Mouse (Mus musculus): ENCODE measurements around the gene Mpc1. TPM values are rescaled to one million over a fixed set of nuclear protein-coding genes. Genes with fewer than 3 reads are reported as not detected.
A peak's percentile ranks its signal among the peaks of the same experiment; 100 is the strongest.
"Not testable (repeated sequence)": the region's sequence is repeated elsewhere in the genome, so short reads cannot be mapped to it uniquely, and the experiment has no call there.

The Mpc1 gene
- polyA plus RNA-seq, 1 experiment = 24.5 TPM

DNA sequence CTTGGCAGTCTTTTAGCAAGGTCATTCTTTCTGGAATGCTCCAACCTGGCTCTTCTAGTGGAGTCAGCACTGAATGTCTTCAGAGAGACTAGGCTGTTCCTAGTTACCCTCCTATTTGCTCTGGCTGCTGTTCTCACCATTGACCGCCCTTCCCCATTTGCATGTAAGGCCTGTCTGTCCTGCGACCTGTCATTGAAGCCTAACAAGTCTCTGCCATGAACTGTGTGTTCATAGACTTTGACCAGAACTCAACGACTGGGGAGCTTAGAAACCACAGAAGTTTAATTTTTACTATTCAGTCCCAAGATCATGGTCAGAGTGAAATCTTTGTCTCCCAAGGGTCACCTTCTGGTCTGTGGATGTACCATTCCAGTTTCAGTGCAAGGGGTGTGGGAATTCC lies 31.3 kb downstream of the Mpc1 start:
- H3K4me3 ChIP-seq (ENCODE audit: extremely low read depth, insufficient read depth, insufficient read length) = no peak overlapping the region
- no peaks in the 10 kb centered on the region for H3K27me3 ChIP-seq (ENCODE audit: control insufficient read depth, insufficient read depth, low read length)
- 87% methylated on average over 3 of the region's 3 CpGs for WGBS
- peaks cover 2% of the 10 kb centered on the region; the same call in 1 of the 2 replicates for H3K36me3 ChIP-seq (ENCODE audit: control insufficient read depth, insufficient read depth, low read length)
- TF ChIP-seq CTCF (IDR thresholded peaks at IDR 0.05; ENCODE audit: extremely low read depth, insufficient read depth, insufficient read length, insufficient replicate concordance) (no peak), POLR2A (IDR thresholded peaks at IDR 0.05; ENCODE audit: low read depth, low read length) (no peak)
- no peak overlapping the region for H3K27ac ChIP-seq (ENCODE audit: insufficient read depth, low read length)
- H3K4me1 ChIP-seq (ENCODE audit: control insufficient read depth, insufficient read depth, insufficient read length) = peaks cover 14% of the 10 kb centered on the region; the same call in 1 of the 2 replicates
- DNase-seq (ENCODE audit: low read depth in 1 of 2, low spot score in 2 of 2) = no peak

DNA sequence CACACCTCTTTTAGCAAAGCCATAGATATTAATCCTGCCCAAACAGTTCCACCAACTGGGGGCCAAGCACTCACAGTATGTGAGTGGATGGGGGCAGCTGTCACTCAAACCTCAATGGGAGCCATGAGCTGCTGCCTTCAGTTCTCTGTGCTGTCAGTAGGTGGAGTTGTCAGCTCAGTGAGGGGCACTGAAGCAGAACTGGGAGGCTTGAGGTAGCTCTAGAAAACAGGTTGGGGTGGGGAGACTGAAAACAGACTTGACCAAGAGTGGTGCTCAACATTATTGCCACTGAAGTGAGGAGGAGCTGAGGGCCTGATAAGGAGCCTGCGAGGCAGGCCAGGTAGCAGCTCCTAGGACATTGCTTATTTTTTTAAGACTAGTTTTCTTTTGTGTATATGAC lies 33.5 kb downstream of the Mpc1 start:
- Histone ChIP-seq H3K4me1 (ENCODE audit: control insufficient read depth, insufficient read depth, insufficient read length) (peaks cover 14% of the 10 kb centered on the region; the same call in 1 of the 2 replicates), H3K4me3 (ENCODE audit: extremely low read depth, insufficient read depth, insufficient read length) (no peak overlapping the region), H3K36me3 (ENCODE audit: control insufficient read depth, insufficient read depth, low read length) (peaks cover 4% of the 10 kb centered on the region; the same call in 1 of the 2 replicates), H3K27me3 (ENCODE audit: control insufficient read depth, insufficient read depth, low read length) (no peaks in the 10 kb centered on the region), H3K27ac (ENCODE audit: insufficient read depth, low read length) (no peak overlapping the region)
- TF ChIP-seq CTCF (IDR thresholded peaks at IDR 0.05; ENCODE audit: extremely low read depth, insufficient read depth, insufficient read length, insufficient replicate concordance) (peak; percentile 15; the same call in 1 of the 2 replicates), POLR2A (IDR thresholded peaks at IDR 0.05; ENCODE audit: low read depth, low read length) (no peak)
- DNase-seq (ENCODE audit: low read depth in 1 of 2, low spot score in 2 of 2) = no peak
- WGBS = 86% methylated on average over 1 of the region's 1 CpGs

DNA sequence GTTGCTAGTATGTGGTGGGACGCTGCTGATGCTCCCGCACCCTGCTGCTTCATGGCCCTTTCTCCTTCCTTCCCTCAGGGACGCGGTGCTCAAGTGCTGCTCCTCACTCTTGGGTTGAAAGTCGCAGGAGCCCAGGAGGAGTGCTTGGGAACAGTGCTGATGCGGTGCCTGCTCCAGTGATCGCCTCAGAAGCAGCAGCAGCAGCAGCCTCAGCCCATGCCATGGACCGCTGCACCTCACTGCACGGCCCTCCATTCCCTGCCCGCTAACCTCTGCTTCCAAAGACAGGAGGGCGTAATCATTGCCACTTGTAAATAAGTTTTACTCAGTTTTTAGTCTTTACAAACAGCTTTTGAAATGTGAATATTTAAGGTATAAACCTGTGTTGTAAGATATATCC lies 44.2 kb downstream of the Mpc1 start:
- H3K27me3 ChIP-seq (ENCODE audit: control insufficient read depth, insufficient read depth, low read length); DNase-seq (ENCODE audit: low read depth in 1 of 2, low spot score in 2 of 2); H3K4me3 ChIP-seq (ENCODE audit: extremely low read depth, insufficient read depth, insufficient read length); H3K4me1 ChIP-seq (ENCODE audit: control insufficient read depth, insufficient read depth, insufficient read length); H3K27ac ChIP-seq (ENCODE audit: insufficient read depth, low read length): not testable (repeated sequence)
- 96% methylated on average over 11 of the region's 11 CpGs for WGBS
- peaks cover 28% of the 10 kb centered on the region for H3K36me3 ChIP-seq (ENCODE audit: control insufficient read depth, insufficient read depth, low read length)

DNA sequence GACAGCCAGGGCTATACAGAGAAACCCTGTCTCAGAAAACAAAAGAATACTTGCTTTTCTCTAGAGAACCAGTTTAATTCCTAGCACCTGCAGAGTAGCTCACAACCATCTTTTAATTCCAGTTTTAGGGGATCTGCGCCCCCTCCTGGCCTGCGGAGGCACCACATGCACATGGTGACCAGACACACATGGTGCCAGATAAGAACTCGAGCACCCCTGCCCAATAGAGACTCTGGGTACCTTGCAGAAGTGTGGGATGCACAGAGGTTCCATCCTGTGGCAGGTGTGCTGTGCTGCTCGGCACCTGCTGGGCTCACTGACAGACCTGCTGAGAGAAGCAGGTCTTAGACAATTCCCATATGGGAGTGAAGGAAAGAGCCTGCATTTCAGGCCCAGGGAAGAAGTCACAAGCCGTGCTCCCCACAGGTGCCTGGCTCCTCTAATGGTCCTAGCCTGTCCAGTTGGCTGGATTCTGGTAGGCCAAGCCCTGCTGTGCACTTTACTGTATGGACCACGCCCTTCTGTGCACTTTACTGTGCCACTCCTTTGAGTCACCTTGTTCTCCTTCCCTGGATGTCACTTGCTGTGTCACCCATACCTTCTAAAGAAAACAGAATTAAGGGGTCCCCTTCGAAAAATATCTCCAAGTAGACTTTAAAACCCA lies 45.9 kb downstream of the Mpc1 start:
- no peak overlapping the region for H3K4me3 ChIP-seq (ENCODE audit: extremely low read depth, insufficient read depth, insufficient read length)
- 87% methylated on average over 7 of the region's 7 CpGs for WGBS
- peaks cover 25% of the 10 kb centered on the region for H3K36me3 ChIP-seq (ENCODE audit: control insufficient read depth, insufficient read depth, low read length)
- DNase-seq (ENCODE audit: low read depth in 1 of 2, low spot score in 2 of 2) = no peak
- TF ChIP-seq CTCF (IDR thresholded peaks at IDR 0.05; ENCODE audit: extremely low read depth, insufficient read depth, insufficient read length, insufficient replicate concordance) (peak; percentile 10; the same call in 1 of the 2 replicates), POLR2A (IDR thresholded peaks at IDR 0.05; ENCODE audit: low read depth, low read length) (no peak)
- H3K4me1 ChIP-seq (ENCODE audit: control insufficient read depth, insufficient read depth, insufficient read length) = no peaks in the 10 kb centered on the region
- no peak overlapping the region for H3K27ac ChIP-seq (ENCODE audit: insufficient read depth, low read length)
- H3K27me3 ChIP-seq (ENCODE audit: control insufficient read depth, insufficient read depth, low read length) = no peaks in the 10 kb centered on the region

DNA sequence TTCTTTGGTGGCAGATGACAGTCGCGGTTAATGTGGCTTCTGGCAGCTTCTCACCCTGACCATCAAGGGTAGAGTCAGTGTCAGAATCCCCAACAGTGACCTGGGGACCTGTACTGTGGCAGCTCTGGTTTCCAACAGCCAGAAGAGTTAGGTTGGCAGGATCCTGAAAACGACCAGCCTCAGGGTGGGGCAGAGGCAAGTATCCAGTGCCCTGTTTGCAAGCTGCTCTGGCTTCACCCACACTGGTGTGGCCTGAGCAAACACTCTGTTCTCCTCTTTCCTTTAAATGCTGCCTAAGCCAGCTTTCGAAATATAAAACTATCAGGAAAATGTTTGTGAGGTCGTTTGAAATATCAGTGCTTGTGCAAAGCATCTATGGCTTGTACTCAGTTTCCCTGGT lies 47.9 kb downstream of the Mpc1 start:
- Histone ChIP-seq H3K27ac (ENCODE audit: insufficient read depth, low read length) (no peak overlapping the region), H3K4me1 (ENCODE audit: control insufficient read depth, insufficient read depth, insufficient read length) (no peaks in the 10 kb centered on the region), H3K27me3 (ENCODE audit: control insufficient read depth, insufficient read depth, low read length) (no peaks in the 10 kb centered on the region), H3K4me3 (ENCODE audit: extremely low read depth, insufficient read depth, insufficient read length) (no peak overlapping the region), H3K36me3 (ENCODE audit: control insufficient read depth, insufficient read depth, low read length) (peaks cover 17% of the 10 kb centered on the region)
- DNase-seq (ENCODE audit: low read depth in 1 of 2, low spot score in 2 of 2) = no peak
- 74% methylated on average over 5 of the region's 5 CpGs for WGBS
- TF ChIP-seq CTCF (IDR thresholded peaks at IDR 0.05; ENCODE audit: extremely low read depth, insufficient read depth, insufficient read length, insufficient replicate concordance) (no peak), POLR2A (IDR thresholded peaks at IDR 0.05; ENCODE audit: low read depth, low read length) (no peak)

DNA sequence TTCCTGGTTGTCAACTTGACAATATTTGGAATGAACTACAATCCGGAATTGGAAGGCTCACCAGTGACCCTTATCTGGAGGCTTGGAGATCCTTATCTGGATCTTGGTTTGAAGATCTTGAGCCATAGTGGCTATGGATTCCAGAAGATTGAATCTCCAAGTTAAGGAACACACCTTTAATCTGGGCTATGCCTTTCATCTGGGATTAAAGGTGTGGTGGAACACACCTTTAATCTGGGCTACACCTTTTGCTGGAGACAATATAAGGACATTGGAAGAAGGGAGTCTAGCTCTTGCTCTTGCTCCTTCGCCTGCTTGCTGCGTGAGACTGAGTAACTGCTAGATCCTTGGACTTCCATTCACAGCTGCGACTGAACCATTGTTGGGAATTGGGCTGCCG lies 54.5 kb downstream of the Mpc1 start, which contains the start of gene Prr18:
TSS of gene Prr18 (plus strand) at position 301 of the 400 bp plus-strand sequence.
- peaks cover 12% of the 10 kb centered on the region; the same call in 1 of the 2 replicates for H3K4me1 ChIP-seq (ENCODE audit: control insufficient read depth, insufficient read depth, insufficient read length)
- peaks cover 13% of the 10 kb centered on the region for H3K27me3 ChIP-seq (ENCODE audit: control insufficient read depth, insufficient read depth, low read length)
- H3K27ac ChIP-seq (ENCODE audit: insufficient read depth, low read length); DNase-seq (ENCODE audit: low read depth in 1 of 2, low spot score in 2 of 2); H3K36me3 ChIP-seq (ENCODE audit: control insufficient read depth, insufficient read depth, low read length); H3K4me3 ChIP-seq (ENCODE audit: extremely low read depth, insufficient read depth, insufficient read length): not testable (repeated sequence)
- 100% methylated on average over 1 of the region's 5 CpGs for WGBS

DNA sequence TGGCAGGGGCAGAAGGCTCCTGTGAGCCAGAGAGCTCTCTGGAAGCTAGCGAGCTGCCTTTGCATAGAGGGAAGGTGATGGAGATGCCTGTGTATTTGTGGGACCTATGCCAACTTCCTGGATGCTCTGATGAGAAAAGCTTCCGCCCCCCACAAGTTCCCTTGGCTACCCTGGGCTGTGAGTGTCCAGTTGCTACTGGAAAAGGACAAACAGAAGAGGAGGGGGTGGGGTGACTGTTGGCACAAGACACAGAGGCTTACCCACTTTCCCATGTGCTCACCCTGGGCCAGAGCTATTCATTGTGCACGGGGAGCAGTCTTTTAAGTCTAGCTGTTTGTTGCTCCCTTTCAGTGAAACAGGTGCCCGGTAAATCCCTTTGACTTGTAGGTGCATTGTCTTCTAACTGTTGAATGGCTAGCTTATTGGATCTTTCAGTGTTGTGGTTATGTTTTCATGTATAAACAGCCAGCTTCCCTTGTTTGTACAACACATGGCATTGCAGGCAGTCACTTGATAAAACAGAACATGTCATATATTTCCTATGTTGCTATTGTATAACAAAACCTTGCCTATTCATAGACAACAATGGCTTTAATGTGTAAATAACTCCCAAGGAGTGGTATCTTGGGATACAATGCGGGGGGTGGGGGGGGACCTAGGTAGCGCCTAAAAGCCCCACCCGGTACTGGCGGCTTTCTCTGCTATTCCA lies 57.1 kb downstream of the Mpc1 start:
- TF ChIP-seq POLR2A (IDR thresholded peaks at IDR 0.05; ENCODE audit: low read depth, low read length) (no peak), CTCF (IDR thresholded peaks at IDR 0.05; ENCODE audit: extremely low read depth, insufficient read depth, insufficient read length, insufficient replicate concordance) (no peak)
- DNase-seq (ENCODE audit: low read depth in 1 of 2, low spot score in 2 of 2) = no peak
- Histone ChIP-seq H3K27ac (ENCODE audit: insufficient read depth, low read length) (no peak overlapping the region), H3K36me3 (ENCODE audit: control insufficient read depth, insufficient read depth, low read length) (no peaks in the 10 kb centered on the region), H3K4me3 (ENCODE audit: extremely low read depth, insufficient read depth, insufficient read length) (no peak overlapping the region), H3K27me3 (ENCODE audit: control insufficient read depth, insufficient read depth, low read length) (peaks cover 13% of the 10 kb centered on the region), H3K4me1 (ENCODE audit: control insufficient read depth, insufficient read depth, insufficient read length) (peaks cover 12% of the 10 kb centered on the region)
- WGBS = 41% methylated on average over 8 of the region's 8 CpGs
